Comparison of ENCODE assay signal across 42 mouse cellular contexts in genomic region chr2:163447375-163447774, GRCm38 (mm10). TPM values are rescaled to one million over a fixed set of nuclear protein-coding genes. Genes with fewer than 3 reads are reported as not detected.
"Had no signal": no experiment of that assay in that cellular context is flagged by ENCODE, and none has a peak within 500 bp of the region (broad histone marks: within the 10 kb centered on the region; RNA-seq: fewer than 3 reads in every experiment).

No protein-coding gene starts in this region.

- H3K27me3 ChIP-seq: hindbrain, embryonic 12.5 days; hindbrain, embryonic 13.5 days; hindbrain, embryonic 15.5 days; intestine, embryonic 15.5 days had no signal

- H3K4me1 ChIP-seq: heart, embryonic 12.5 days; heart, embryonic 13.5 days; heart, embryonic 15.5 days; hindbrain, embryonic 12.5 days; hindbrain, embryonic 15.5 days; intestine, embryonic 15.5 days; kidney, embryonic 15.5 days had no signal

- ATAC-seq: hindbrain, embryonic 16.5 days; hindbrain, postnatal 0 days; inflammation-experienced regulatory T-cells, adult 6 months; intestine, embryonic 15.5 days; intestine, embryonic 16.5 days; intestine, postnatal 0 days had no signal

- DNase-seq: heart, postnatal 10 days; heart, postnatal 14 days; heart, postnatal 36 days; heart, postnatal 4 days; kidney, adult 11 months; kidney, adult 18-20 months; kidney, adult 2 months; kidney, adult 8-10 months; kidney, adult 9 months; kidney, postnatal 10 days; kidney, postnatal 14 days; kidney, postnatal 25 days; kidney, postnatal 36 days; kidney, postnatal 4 days; layer of hippocampus, adult 9-11 months; layer of hippocampus, postnatal 36 days had no signal

- H3K36me3 ChIP-seq: heart, embryonic 10.5 days; heart, embryonic 12.5 days; heart, embryonic 13.5 days; heart, embryonic 15.5 days; intestine, embryonic 15.5 days; kidney, embryonic 15.5 days had no signal

- H3K9me3 ChIP-seq: heart, embryonic 10.5 days; heart, embryonic 12.5 days; heart, embryonic 13.5 days; heart, embryonic 15.5 days; hindbrain, embryonic 10.5 days; hindbrain, embryonic 12.5 days; hindbrain, embryonic 13.5 days; hindbrain, embryonic 15.5 days; intestine, embryonic 15.5 days; kidney, embryonic 15.5 days had no signal

- H3K4me3 ChIP-seq: heart, embryonic 10.5 days; heart, embryonic 12.5 days; heart, embryonic 13.5 days; heart, embryonic 15.5 days; hindbrain, embryonic 10.5 days; hindbrain, embryonic 12.5 days; hindbrain, embryonic 13.5 days; hindbrain, embryonic 15.5 days; intestine, embryonic 15.5 days; kidney, embryonic 15.5 days; layer of hippocampus, adult 2 months had no signal

RNA-seq across cellular contexts. Expression of gene Gdap1l1, which starts 9.1 kb away (rescaled TPM):
- total RNA-seq: heart, postnatal 10 days; heart, postnatal 14 days; heart, postnatal 25 days; heart, postnatal 36 days; heart, postnatal 4 days had no signal
- polyA plus RNA-seq: heart, postnatal 0 days had no signal

RNA-seq across cellular contexts. Expression of gene R3hdml, which starts 44.7 kb away (rescaled TPM):
- total RNA-seq: heart, postnatal 10 days; heart, postnatal 14 days; heart, postnatal 25 days; heart, postnatal 36 days; heart, postnatal 4 days; hematopoietic stem cell, adult 5-6 weeks; layer of hippocampus, adult 18-20 months; layer of hippocampus, adult 2 months; layer of hippocampus, adult 8-10 months; layer of hippocampus, postnatal 14 days; layer of hippocampus, postnatal 25 days; layer of hippocampus, postnatal 36 days had no signal
- polyA plus RNA-seq: heart, embryonic 11.5 days; heart, embryonic 12.5 days; heart, embryonic 13.5 days; heart, embryonic 14.5 days; heart, embryonic 15.5 days; heart, embryonic 16.5 days; heart, postnatal 0 days; hindbrain, embryonic 10.5 days; hindbrain, embryonic 12.5 days; hindbrain, embryonic 13.5 days; inflammation-experienced regulatory T-cells, adult 6 months had no signal

RNA-seq across cellular contexts. Expression of gene Jph2, which starts 49.6 kb away (rescaled TPM):
- total RNA-seq: hematopoietic stem cell, adult 5-6 weeks had no signal
- polyA plus RNA-seq: inflammation-experienced regulatory T-cells, adult 6 months had no signal
